Mouse (Mus musculus) left cerebral cortex, adult 18-20 months (tissue): Measurements from ENCODE around the gene Telo2. TPM values are rescaled to one million over a fixed set of nuclear protein-coding genes. Genes with fewer than 3 reads are reported as not detected.

Source experiments
- DNase-seq, 2 experiments: peaks; one replicate each; pipeline ENCODE4 v3.0.0; 2021 to 2022; ENCODE audit warnings: low spot score in 2 of 2, mixed read lengths in 1 of 2
- total RNA-seq, 2 experiments: library from RNA; stranded (reverse); gene quantifications; 2 replicates each; pipeline ENCODE4 v1.2.3; 2021

Gene Telo2
- total RNA-seq, 2 experiments from 2014 or later = 28.4 to 34.4 TPM

GRCm38 (mm10) chr17:25109578-25109977 is 6.2 kb downstream of the Telo2 start:
- DNase-seq = no peak

GRCm38 (mm10) chr17:25107786-25108185 is 8.0 kb downstream of the Telo2 start:
- no peak for DNase-seq

- DNase-seq = no peak
Measured at GRCm38 (mm10) chr17:25101338-25101737, 14.4 kb downstream of the Telo2 start.

GRCm38 (mm10) chr17:25100052-25100451 is 15.7 kb downstream of the Telo2 start:
- DNase-seq = no peak

GRCm38 (mm10) chr17:25096221-25096620 is 19.5 kb downstream of the Telo2 start:
- DNase-seq = no peak

- no peak for DNase-seq
Measured at GRCm38 (mm10) chr17:25090450-25090849, 25.3 kb downstream of the Telo2 start.

- DNase-seq = no peak
Measured at GRCm38 (mm10) chr17:25089158-25089557, 26.6 kb downstream of the Telo2 start.

GRCm38 (mm10) chr17:25086724-25087123 is 29.0 kb downstream of the Telo2 start:
- DNase-seq = no peak

- no peak for DNase-seq
Measured at GRCm38 (mm10) chr17:25084835-25085385, 30.9 kb downstream of the Telo2 start.

- no peak for DNase-seq
Measured at GRCm38 (mm10) chr17:25083444-25083931, 32.3 kb downstream of the Telo2 start, which contains the start of gene Tmem204. TSS of gene Tmem204 (minus strand) at chr17:25083591.

GRCm38 (mm10) chr17:25082887-25083286 is 32.9 kb downstream of the Telo2 start:
- no peak for DNase-seq

- peak in 1 of 2 experiments; percentile 31 for DNase-seq
Measured at GRCm38 (mm10) chr17:25082081-25082847, 33.5 kb downstream of the Telo2 start.

GRCm38 (mm10) chr17:25080960-25081381 is 34.8 kb downstream of the Telo2 start:
- peak in 1 of 2 experiments; percentile 27 for DNase-seq

- no peak for DNase-seq
Measured at GRCm38 (mm10) chr17:25080210-25080609, 35.6 kb downstream of the Telo2 start.

GRCm38 (mm10) chr17:25077771-25078372 is 37.9 kb downstream of the Telo2 start:
- DNase-seq = peak in 1 of 2 experiments; percentile 28

- peak; percentile 23 to 35 for DNase-seq
Measured at GRCm38 (mm10) chr17:25076906-25077305, 38.9 kb downstream of the Telo2 start.

- no peak for DNase-seq
Measured at GRCm38 (mm10) chr17:25068690-25069089, 47.1 kb downstream of the Telo2 start.

GRCm38 (mm10) chr17:25067442-25067851 is 48.3 kb downstream of the Telo2 start:
- no peak for DNase-seq

GRCm38 (mm10) chr17:25066595-25066994 is 49.2 kb downstream of the Telo2 start:
- no peak for DNase-seq

GRCm38 (mm10) chr17:25065189-25065588 is 50.6 kb downstream of the Telo2 start:
- no peak for DNase-seq

GRCm38 (mm10) chr17:25064351-25064750 is 51.4 kb downstream of the Telo2 start:
- no peak for DNase-seq

- DNase-seq = no peak
Measured at GRCm38 (mm10) chr17:25063872-25064271, 51.9 kb downstream of the Telo2 start.
